ENCODE assay signal across 8 mouse cellular contexts in genomic region chr1:181545044-181545772, GRCm38 (mm10). TPM values are rescaled to one million over a fixed set of nuclear protein-coding genes. Genes with fewer than 3 reads are reported as not detected.
DNase-seq lines count a peak whose midpoint lies in the region; ATAC-seq and TF ChIP-seq lines count a peak whose summit lies in the region.

No protein-coding gene starts in this region.

- peak; percentile 30; the same call in 1 of the 2 replicates for ATAC-seq in intestine, postnatal 0 days

- no peaks in the 10 kb centered on the region for H3K36me3 ChIP-seq in intestine, postnatal 0 days (ENCODE audit: control insufficient read depth, insufficient read depth)
- no peaks in the 10 kb centered on the region for H3K36me3 ChIP-seq in midbrain, embryonic 10.5 days
- no peaks in the 10 kb centered on the region for H3K36me3 ChIP-seq in small intestine, adult 2 months (ENCODE audit: control insufficient read depth, insufficient read depth, low read length)

- no peak overlapping the region for H3K4me3 ChIP-seq in intestine, postnatal 0 days (ENCODE audit: low read depth, low read length)
- H3K4me3 ChIP-seq in midbrain, embryonic 10.5 days: 0 out of 2 replicates have a peak overlapping the region, but pooled peaks have one; percentile 9
- no peak overlapping the region for H3K4me3 ChIP-seq in small intestine, adult 2 months (ENCODE audit: low read depth, low read length)

- peak overlapping the region; percentile 41 for H3K4me2 ChIP-seq in intestine, postnatal 0 days (replicated peaks; ENCODE audit: low read depth)

- no peak for TF ChIP-seq POLR2A in small intestine, adult 2 months (IDR thresholded peaks at IDR 0.05; ENCODE audit: low read depth, low read length)

- no peak overlapping the region for H3K9ac ChIP-seq in intestine, postnatal 0 days (ENCODE audit: low read depth, low read length)

- 0 out of 2 replicates have a peak, but pooled peaks cover 10% of the 10 kb centered on the region for H3K4me1 ChIP-seq in intestine, postnatal 0 days (replicated peaks; ENCODE audit: control insufficient read depth, insufficient read depth, low read length)
- H3K4me1 ChIP-seq in midbrain, embryonic 10.5 days: no peaks in the 10 kb centered on the region
- H3K4me1 ChIP-seq in small intestine, adult 2 months (ENCODE audit: control insufficient read depth, insufficient read depth, insufficient read length, low read length): peaks cover 6% of the 10 kb centered on the region; the same call in 1 of the 2 replicates

- intact Hi-C loops in gastrocnemius, postnatal 14 days (cut with DNase I; ENCODE audit: low total_unique reads): loop anchor here (2.0 to 10.0 kb wide), 3 partner anchors 80 to 270 kb away; no protein-coding TSS in a partner anchor
- intact Hi-C loops in left cerebral cortex, postnatal 25 days (cut with DNase I): loop anchor here (5.0 kb wide), 3 partner anchors 72 to 273 kb away; no protein-coding TSS in a partner anchor

- TF ChIP-seq CTCF in intestine, postnatal 0 days (IDR thresholded peaks at IDR 0.05; ENCODE audit: low read depth): peak; percentile 98
- TF ChIP-seq CTCF in small intestine, adult 2 months (IDR thresholded peaks at IDR 0.05; ENCODE audit: extremely low read depth, insufficient read length, insufficient replicate concordance, low read depth, low read length): peak; percentile 73; the same call in 1 of the 2 replicates

- H3K9me3 ChIP-seq in intestine, postnatal 0 days (ENCODE audit: control insufficient read depth): no peaks in the 10 kb centered on the region
- H3K9me3 ChIP-seq in midbrain, embryonic 10.5 days (replicated peaks): no peaks in the 10 kb centered on the region

- 0 out of 2 replicates have a peak, but pooled peaks cover 4% of the 10 kb centered on the region for H3K27me3 ChIP-seq in intestine, postnatal 0 days (replicated peaks; ENCODE audit: control insufficient read depth, insufficient read depth, low read length)
- peaks cover 7% of the 10 kb centered on the region; the same call in 1 of the 2 replicates for H3K27me3 ChIP-seq in midbrain, embryonic 10.5 days (ENCODE audit: low read depth, poor library complexity, severe bottlenecking)
- H3K27me3 ChIP-seq in small intestine, adult 2 months (ENCODE audit: control insufficient read depth, insufficient read depth, low read length): no peaks in the 10 kb centered on the region

- H3K27ac ChIP-seq in intestine, postnatal 0 days (ENCODE audit: low read depth, low read length): no peak overlapping the region
- no peak overlapping the region for H3K27ac ChIP-seq in midbrain, embryonic 10.5 days (replicated peaks)
- no peak overlapping the region for H3K27ac ChIP-seq in small intestine, adult 2 months (ENCODE audit: insufficient read depth, low read depth, low read length)

- DNase-seq in urinary bladder, postnatal 25 days (ENCODE audit: low spot score): peak; percentile 39
- no peak for DNase-seq in urinary bladder, postnatal 10 days (ENCODE audit: low spot score)
- peak; percentile 93 for DNase-seq in embryo, embryonic 10 days (ENCODE audit: low spot score)
- peak; percentile 40 for DNase-seq in gastrocnemius, postnatal 14 days
- DNase-seq in left cerebral cortex, postnatal 25 days (ENCODE audit: low spot score in 2 of 2): peak; percentile 79 to 87
- DNase-seq in midbrain, embryonic 10.5 days (ENCODE audit: low spot score): peak; percentile 54

- WGBS in intestine, postnatal 0 days: 21% methylated on average over 23 of the region's 23 CpGs
- WGBS in midbrain, embryonic 10.5 days: 32% methylated on average over 23 of the region's 23 CpGs
- WGBS in small intestine, adult 2 months: 18% methylated on average over 23 of the region's 23 CpGs

RNA-seq across cellular contexts. Expression of gene Dnah14, which starts 31.2 kb away (rescaled TPM):
- total RNA-seq in gastrocnemius, postnatal 14 days (2021): under 1 TPM; 0.24 to 0.37 TPM
- 1.1 and 1.2 TPM in 2 replicates for polyA plus RNA-seq in intestine, postnatal 0 days (2015; fragmentation: Nextera tagmentation; extraction: Ambion mirVana)
- 1 to 10 TPM in 1 of 2 experiments, under 1 TPM in 1; 0.69 to 1.9 TPM for total RNA-seq in left cerebral cortex, postnatal 25 days (2021)
- polyA plus RNA-seq in midbrain, embryonic 10.5 days (2016; fragmentation: Nextera tagmentation; extraction: Ambion mirVana): 1.9 and 2.1 TPM in 2 replicates
- not detected in 2 replicates for polyA plus RNA-seq in small intestine, adult 2 months (2012; rRNA removed)

RNA-seq across cellular contexts. Expression of gene Ccdc121, which starts 34.0 kb away (rescaled TPM):
- total RNA-seq in gastrocnemius, postnatal 14 days (2021): not detected
- polyA plus RNA-seq in intestine, postnatal 0 days (2015; fragmentation: Nextera tagmentation; extraction: Ambion mirVana): not detected in 2 replicates
- total RNA-seq in left cerebral cortex, postnatal 25 days (2021): under 1 TPM; 0.25 to 0.30 TPM
- polyA plus RNA-seq in midbrain, embryonic 10.5 days (2016; fragmentation: Nextera tagmentation; extraction: Ambion mirVana): 0.09 TPM in 1 of 2 replicates, not detected in the other
- polyA plus RNA-seq in small intestine, adult 2 months (2012; rRNA removed): not detected in 2 replicates
